In genomic region chr1:13500456-13500855, GRCm38 (mm10) we compare ENCODE assay signal across 8 mouse cellular contexts.
DNase-seq lines count a peak whose midpoint lies in the region; ATAC-seq and TF ChIP-seq lines count a peak whose summit lies in the region.

No protein-coding gene starts in this region.

- no peak for TF ChIP-seq EP300 in heart, postnatal 0 days (IDR thresholded peaks at IDR 0.05; ENCODE audit: low read depth)

- H3K4me2 ChIP-seq in kidney, embryonic 15.5 days = no peak overlapping the region
- H3K4me2 ChIP-seq in heart, postnatal 0 days (ENCODE audit: low read depth, low read length) = no peak overlapping the region

- peak; percentile 54 for DNase-seq in kidney, adult 18-20 months
- peak; percentile 26 for DNase-seq in G1E (ENCODE audit: low spot score)
- DNase-seq in cerebellum, adult 8-10 months = peak; percentile 8
- DNase-seq in heart, postnatal 0 days (ENCODE audit: low spot score) = peak; percentile 8
- DNase-seq in left cerebral cortex, adult 8-10 months (ENCODE audit: low spot score in 2 of 2) = peak; percentile 8 to 21
- DNase-seq in ovary, postnatal 14 days (ENCODE audit: low spot score) = peak; percentile 37
- DNase-seq in yolk sac, embryonic 10.5 days (ENCODE audit: low spot score) = no peak

- no peak overlapping the region for H3K27ac ChIP-seq in kidney, embryonic 15.5 days
- H3K27ac ChIP-seq in heart, postnatal 0 days (ENCODE audit: low read depth) = no peak overlapping the region

- no peaks in the 10 kb centered on the region for H3K36me3 ChIP-seq in kidney, embryonic 15.5 days
- no peaks in the 10 kb centered on the region for H3K36me3 ChIP-seq in G1E (replicated peaks)
- no peaks in the 10 kb centered on the region for H3K36me3 ChIP-seq in heart, postnatal 0 days (replicated peaks; ENCODE audit: control insufficient read depth, insufficient read depth, low read length)

- H3K4me3 ChIP-seq in kidney, embryonic 15.5 days (replicated peaks) = no peak overlapping the region
- H3K4me3 ChIP-seq in G1E (ENCODE audit: low read depth, low read length) = no peak overlapping the region
- no peak overlapping the region for H3K4me3 ChIP-seq in heart, postnatal 0 days (ENCODE audit: low read depth, low read length)

- H3K9ac ChIP-seq in kidney, embryonic 15.5 days = no peak overlapping the region
- H3K9ac ChIP-seq in heart, postnatal 0 days (replicated peaks; ENCODE audit: low read depth, low read length) = no peak overlapping the region

- 37% methylated on average over 5 of the region's 5 CpGs for WGBS in kidney, embryonic 15.5 days
- 19% methylated on average over 5 of the region's 5 CpGs for WGBS in heart, postnatal 0 days

- H3K27me3 ChIP-seq in kidney, embryonic 15.5 days = no peaks in the 10 kb centered on the region
- peaks cover 21% of the 10 kb centered on the region for H3K27me3 ChIP-seq in G1E (ENCODE audit: insufficient read depth, low read length)
- H3K27me3 ChIP-seq in heart, postnatal 0 days (ENCODE audit: control insufficient read depth, insufficient read depth, low read length) = no peaks in the 10 kb centered on the region

- peak; percentile 48 for TF ChIP-seq CTCF in G1E (IDR thresholded peaks at IDR 0.05; ENCODE audit: low read depth, low read length)
- peak; percentile 55 for TF ChIP-seq CTCF in heart, postnatal 0 days (IDR thresholded peaks at IDR 0.05; ENCODE audit: low read depth)

- H3K4me1 ChIP-seq in kidney, embryonic 15.5 days = 0 out of 2 replicates have a peak, but pooled peaks cover 1% of the 10 kb centered on the region
- peaks cover 13% of the 10 kb centered on the region for H3K4me1 ChIP-seq in G1E (ENCODE audit: insufficient read depth, low read depth, low read length)
- H3K4me1 ChIP-seq in heart, postnatal 0 days (ENCODE audit: control insufficient read depth, insufficient read depth) = no peaks in the 10 kb centered on the region

- no peak for ATAC-seq in kidney, embryonic 15.5 days (replicated peaks; ENCODE audit: low FRiP score)
- ATAC-seq in G1E (ENCODE audit: extremely low read depth, insufficient number of reproducible peaks, low FRiP score, poor library complexity, severe bottlenecking) = peak; percentile 40
- ATAC-seq in heart, postnatal 0 days (ENCODE audit: insufficient read depth, low read depth) = no peak

- H3K9me3 ChIP-seq in kidney, embryonic 15.5 days (replicated peaks) = no peaks in the 10 kb centered on the region
- H3K9me3 ChIP-seq in G1E (replicated peaks) = no peaks in the 10 kb centered on the region
- no peaks in the 10 kb centered on the region for H3K9me3 ChIP-seq in heart, postnatal 0 days (replicated peaks; ENCODE audit: control insufficient read depth, low read length)
